Mouse (Mus musculus) erythroblast, adult 5-6 weeks (primary cell): ENCODE results near the gene Htt. TPM values are rescaled to one million over a fixed set of nuclear protein-coding genes. Genes with fewer than 3 reads are reported as not detected.
A peak's percentile ranks its signal among the peaks of the same experiment; 100 is the strongest.

Source experiments
- ATAC-seq: replicated peaks from 2 replicates; pipeline ENCODE4 v1.8.0; 2016; ENCODE audit warnings: moderate number of reproducible peaks, mild to moderate bottlenecking, moderate TSS enrichment, inconsistent platforms; ENCODE audit not compliant: poor library complexity, low FRiP score, severe bottlenecking
- total RNA-seq, 2 experiments: library from RNA; stranded (forward) in 1 of 2; stranded (reverse) in 1 of 2; fragments of 150-400 nt in 1 of 2; fragments of 200-764, 138-1000 nt in 1 of 2; gene quantifications; 2 replicates each; pipeline versions ENCODE4 v1.2.3 to v1.2.4; 2015 to 2017; ENCODE audit warnings: low replicate concordance in 2 of 2

The Htt gene
- total RNA-seq, 2 experiments from 2014 or later: 11.9 to 16.7 TPM

DNA sequence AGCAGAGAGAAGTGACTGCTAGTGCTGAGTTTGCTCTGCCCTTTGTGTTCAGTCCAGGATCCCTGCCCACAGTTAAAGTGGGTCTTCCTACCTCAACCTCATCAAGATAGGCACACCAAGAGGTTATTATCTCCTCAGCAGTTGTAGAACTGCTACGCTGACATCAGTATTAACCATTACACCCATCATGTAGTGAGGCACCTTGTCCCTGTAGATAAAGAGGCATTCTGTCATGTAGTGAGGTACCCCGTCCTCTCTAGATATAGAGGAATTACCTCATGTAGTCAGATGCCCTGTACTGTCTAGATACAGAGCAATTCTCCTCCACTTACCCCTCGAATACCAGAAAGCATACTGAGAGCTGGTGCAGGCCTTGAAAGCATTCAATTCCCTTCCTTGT lies 119.5 kb downstream of the Htt start:
- peak; percentile 80 for ATAC-seq

DNA sequence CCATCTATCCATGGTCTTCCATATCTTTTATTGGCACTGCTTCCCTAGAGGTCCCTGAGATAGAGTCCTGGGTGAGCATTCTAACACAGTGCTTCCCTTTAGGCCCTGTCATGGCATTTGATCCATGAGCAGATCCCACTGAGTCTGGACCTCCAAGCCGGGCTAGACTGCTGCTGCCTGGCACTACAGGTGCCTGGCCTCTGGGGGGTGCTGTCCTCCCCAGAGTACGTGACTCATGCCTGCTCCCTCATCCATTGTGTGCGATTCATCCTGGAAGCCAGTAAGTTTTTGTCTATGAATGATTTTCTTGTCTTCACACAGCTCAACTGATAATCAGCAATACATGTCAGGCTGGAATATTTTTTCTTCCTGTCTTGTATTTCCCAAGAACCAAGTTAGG lies 123.7 kb downstream of the Htt start:
- no peak for ATAC-seq

DNA sequence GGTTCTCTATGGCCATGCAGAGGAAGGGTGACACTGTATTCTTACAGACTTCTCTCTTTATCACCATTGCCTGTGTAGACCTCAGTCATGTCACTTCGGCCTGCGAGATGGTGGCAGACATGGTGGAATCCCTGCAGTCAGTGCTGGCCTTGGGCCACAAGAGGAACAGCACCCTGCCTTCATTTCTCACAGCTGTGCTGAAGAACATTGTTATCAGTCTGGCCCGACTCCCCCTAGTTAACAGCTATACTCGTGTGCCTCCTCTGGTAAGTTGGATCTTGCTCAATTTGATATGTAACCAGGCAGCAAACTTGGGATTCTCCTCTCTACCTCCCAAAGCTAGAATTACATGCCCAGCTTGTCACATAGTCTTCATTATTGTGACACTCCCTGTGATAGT lies 127.7 kb downstream of the Htt start:
- ATAC-seq: no peak

DNA sequence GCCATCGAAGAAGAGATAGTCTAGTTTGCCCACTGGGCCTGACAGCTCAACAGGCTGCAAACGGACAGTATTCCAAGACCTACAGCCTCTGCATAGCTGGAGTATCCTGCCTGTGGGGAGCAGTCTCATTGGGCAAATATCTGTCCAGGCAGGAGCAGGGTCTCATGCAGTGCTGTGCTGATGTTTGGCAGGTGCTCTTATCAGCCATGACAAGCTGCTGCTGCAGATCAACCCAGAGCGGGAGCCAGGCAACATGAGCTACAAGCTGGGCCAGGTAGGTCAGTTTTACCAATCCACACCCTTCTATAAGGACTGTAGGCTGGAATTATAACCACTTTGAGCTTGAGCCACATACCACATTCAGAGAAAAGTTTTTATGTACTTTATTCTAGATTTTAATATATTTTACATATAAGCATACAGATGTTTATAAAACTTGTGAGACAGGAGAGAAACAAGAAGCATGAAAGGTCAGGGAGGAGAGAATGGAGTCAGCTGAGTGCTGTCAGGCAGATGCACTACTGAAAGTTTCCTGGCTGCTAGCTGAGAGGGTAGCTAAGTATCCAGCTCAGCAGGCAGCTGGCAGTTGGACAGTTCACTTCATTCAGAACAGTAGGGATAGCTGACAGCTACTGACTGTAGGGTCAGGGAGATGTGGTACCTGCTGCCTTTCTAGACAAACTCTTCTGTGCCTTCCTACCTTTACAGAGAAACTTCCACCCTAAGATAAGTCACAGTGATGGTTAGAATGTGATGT lies 135.3 kb downstream of the Htt start:
- peak; percentile 93 for ATAC-seq

DNA sequence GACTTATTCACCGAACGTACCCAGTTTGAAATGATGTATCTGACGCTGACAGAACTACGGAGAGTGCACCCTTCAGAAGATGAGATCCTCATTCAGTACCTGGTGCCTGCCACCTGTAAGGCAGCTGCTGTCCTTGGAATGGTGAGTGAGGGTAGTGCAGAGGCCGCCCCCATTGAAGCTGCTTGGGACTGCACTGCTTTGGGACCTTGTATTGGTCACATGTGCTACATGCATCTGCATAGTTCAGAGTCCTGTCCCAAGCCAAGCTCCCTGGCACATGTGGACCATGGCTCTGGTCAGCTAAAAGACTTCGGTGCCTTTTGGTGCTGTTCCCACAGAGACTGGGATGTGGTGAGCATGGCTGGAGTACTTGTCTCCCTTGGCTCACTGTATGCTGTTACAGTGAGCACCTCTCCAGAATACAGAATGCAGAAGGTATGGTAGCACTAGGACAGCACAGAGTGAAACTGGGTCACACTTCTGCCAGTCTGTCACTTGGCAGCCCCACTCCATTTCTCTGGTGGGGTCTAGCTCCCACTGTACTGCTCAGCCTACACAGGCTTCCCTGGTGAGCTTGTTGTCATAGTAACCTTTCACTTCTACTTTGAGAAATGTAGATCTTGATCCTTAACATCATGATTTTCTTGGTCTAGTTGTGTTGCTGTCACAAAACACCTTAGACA lies 138.4 kb downstream of the Htt start:
- ATAC-seq: no peak

DNA sequence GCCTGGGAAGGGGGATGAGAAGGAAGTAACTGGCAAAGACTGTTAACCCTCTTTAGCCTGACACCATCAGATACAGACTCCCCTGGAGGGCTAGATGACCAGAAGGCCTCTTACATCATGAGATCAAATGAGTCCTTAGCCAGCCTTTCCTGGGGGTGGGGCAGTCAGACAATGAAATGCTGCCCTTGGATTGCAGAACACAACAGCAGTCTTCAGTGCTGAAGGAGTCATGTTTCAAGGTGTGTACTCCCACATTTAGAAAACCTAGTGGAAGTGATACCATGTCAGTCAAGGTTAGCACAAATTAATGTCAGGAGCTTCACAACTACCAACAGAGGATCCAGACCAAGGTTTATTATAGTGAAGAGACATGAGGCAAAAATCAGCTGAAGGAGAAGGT lies 140.8 kb downstream of the Htt start:
- ATAC-seq: no peak

DNA sequence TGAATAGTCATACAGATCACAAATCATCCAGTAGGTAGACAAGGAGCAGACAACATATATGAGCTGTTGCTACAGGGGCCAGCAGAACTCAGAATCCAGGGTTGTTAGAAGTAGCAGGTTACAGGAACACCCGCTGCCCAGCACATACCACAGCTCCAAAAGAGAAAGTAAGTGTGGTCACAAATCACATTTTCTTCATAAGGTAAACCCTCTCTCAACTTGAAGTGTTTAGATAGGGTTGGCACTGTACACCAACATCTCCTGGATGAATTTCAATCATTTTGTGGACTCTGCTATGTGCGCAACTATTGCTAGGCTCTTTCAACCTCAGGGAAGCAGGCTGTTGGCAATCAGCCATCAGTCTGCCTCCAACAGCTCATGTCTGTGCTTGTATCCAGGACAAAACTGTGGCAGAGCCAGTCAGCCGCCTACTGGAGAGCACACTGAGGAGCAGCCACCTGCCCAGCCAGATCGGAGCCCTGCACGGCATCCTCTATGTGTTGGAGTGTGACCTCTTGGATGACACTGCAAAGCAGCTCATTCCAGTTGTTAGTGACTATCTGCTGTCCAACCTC lies 141.4 kb downstream of the Htt start:
- no peak for ATAC-seq

DNA sequence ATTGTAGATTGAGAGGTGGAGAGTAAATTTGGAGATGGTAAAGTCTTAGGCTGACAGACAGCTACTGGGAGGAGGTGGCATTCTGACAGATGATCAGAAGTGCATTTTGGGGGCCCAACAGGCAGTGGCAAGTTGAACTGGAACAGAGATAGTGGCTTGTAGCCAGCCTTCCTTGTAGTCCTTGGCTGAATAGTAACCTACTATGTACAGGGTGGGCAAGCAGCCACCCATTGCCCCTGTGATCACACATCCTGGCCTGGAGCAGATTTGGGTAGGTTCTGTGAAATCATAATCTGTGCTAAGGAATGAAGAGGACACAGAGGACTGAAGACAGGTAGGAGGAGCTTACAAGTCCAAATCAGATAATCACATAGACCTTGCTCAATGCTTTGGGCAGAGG lies 142.9 kb downstream of the Htt start:
- ATAC-seq: no peak

DNA sequence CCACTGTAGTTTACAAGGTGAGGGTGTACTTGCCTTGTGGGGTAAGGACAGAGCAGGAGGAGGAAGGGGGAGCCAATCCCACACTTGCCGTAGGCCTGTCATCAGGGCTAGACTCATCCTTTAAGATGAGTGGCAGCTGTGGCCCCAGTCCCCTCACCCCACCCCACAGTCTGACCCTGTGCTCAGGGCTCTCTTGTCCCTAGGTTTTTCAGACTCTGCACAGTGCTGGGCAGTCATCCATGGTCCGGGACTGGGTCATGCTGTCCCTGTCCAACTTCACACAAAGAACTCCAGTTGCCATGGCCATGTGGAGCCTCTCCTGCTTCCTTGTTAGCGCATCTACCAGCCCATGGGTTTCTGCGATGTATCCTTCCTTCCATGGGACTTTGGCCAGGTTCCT lies 145.7 kb downstream of the Htt start:
- no peak for ATAC-seq

DNA sequence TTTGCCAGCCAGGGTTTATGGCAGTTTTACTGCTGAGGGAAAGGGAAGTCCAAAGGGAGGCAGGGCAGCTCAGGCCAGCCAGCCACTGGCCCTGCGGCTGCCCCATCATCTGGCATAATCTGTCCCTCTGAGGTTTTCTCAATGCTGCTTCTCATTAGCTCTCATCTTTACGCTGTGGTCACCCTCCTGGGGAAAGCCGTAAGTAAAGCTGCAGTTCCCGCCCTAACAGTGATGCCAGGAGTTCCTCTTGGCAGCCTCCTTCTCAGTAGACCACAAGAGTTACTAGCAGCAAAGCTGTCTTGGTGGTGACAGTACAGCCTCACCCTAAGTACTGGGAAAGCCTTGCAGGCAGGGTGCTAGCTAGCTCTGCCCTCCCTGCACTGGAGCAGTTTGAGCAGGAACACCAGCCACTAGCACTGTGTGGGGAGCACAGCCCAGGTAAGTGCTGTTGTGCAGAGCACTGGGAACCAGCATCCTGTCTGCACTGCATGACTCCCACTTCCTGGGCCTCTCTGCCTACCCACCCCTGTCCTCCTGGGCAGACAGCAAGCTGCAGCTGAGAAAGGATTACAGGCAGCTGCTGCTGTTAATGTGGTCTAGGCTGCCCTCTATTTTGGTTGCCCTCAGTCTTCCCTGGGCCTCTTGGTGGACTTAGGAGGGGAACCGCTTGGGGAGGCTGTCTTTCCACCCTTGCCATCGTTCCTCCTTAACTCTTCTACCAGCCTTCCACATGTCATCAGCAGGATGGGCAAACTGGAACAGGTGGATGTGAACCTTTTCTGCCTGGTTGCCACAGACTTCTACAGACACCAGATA lies 146.6 kb downstream of the Htt start, which contains the start of gene Msantd1:
Msantd1 (plus strand) TSS at position 103 of the 816 bp plus-strand sequence.
- ATAC-seq: no peak

DNA sequence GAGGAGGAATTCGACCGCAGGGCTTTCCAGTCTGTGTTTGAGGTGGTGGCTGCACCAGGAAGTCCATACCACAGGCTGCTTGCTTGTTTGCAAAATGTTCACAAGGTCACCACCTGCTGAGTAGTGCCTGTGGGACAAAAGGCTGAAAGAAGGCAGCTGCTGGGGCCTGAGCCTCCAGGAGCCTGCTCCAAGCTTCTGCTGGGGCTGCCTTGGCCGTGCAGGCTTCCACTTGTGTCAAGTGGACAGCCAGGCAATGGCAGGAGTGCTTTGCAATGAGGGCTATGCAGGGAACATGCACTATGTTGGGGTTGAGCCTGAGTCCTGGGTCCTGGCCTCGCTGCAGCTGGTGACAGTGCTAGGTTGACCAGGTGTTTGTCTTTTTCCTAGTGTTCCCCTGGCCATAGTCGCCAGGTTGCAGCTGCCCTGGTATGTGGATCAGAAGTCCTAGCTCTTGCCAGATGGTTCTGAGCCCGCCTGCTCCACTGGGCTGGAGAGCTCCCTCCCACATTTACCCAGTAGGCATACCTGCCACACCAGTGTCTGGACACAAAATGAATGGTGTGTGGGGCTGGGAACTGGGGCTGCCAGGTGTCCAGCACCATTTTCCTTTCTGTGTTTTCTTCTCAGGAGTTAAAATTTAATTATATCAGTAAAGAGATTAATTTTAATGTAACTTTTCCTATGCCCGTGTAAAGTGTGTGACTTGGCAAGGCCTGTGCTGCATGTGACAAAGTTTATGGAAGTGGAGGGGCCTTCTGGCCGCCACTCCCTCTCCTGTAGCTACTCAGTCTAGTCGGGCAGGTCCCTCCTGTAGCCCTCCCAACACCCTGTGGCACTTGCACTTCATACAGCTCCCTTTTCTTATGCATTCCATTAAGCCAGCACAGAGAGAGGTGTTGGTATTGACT lies 147.4 kb downstream of the Htt start:
- peak; percentile 8; the same call in 1 of the 2 replicates for ATAC-seq

DNA sequence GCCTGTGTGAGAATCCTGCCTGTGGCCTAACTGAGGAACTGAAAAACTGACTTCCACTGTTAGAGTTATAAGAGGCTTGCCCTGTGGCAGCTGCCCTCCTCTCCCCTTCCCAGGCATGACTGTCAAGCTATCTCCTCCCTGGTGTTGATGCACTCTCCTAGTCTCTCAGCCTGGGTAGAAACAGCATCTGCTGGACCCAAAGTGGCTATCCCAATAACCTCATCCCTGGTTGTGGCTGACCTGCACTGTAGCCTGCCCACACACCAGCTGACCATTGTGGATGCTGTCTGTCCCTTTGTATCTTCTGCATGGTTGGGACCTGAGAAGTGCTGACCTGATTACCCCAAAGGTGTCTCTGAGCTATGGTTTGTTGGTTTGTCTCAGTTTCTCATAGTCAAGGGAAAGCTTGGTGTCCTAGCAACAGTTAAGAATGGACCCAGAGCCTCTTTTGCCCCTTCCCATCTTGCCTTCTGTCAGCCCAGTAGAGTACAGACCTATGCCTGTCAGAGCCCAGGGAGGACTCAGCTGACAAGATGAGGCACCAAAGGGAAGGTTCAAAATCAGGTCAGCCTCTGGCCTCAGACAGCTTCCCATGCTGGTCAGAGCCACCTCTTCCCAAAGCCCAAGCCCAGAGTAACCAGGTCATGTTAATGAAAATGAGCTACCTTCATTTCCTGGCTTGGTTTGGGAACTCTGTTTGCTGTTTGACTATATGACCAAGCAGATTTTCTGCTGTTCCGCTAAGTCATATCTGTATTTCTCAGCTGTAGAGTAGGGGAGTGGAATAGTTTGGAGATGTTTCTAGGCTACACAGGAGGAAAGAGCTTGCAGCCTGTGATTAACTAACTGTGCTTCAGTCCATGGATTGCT lies 148.3 kb downstream of the Htt start:
- ATAC-seq: peak; percentile 84

DNA sequence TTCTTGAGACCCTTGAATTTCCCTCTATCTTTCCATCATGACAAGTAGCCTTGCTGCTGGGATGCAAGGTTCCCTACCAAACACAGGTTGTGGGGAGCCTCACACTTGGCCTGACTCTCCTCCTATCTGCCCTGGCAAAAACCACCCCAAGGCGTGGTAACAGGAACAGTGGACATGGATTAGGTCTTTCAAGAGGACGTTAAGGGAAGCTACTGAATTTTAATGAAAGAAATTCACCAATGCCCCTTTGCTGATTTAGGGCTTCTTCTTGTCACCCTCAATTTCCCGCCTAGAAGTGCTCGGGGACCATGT lies 148.9 kb downstream of the Htt start:
- peak; percentile 54 for ATAC-seq

DNA sequence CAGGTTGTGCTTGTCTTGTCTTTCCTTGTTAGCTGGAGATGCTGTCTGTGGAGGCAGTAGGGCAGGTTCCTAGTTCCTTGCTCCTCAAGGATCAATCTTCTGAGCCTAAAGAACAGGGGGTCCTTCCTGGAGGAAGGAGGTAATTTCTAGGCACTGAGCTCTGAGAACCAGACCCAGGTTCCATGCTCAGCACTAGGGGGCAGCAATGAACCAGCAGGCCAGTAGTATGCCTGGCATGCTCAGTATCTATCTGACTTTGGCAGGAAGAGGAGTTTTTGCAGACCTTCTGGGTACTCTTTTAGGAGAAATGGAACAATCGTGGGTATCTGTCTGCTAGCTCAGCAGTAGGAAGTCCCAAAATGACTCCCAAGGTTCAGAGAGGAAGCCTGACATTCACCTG lies 154.3 kb downstream of the Htt start:
- peak; percentile 80 for ATAC-seq

DNA sequence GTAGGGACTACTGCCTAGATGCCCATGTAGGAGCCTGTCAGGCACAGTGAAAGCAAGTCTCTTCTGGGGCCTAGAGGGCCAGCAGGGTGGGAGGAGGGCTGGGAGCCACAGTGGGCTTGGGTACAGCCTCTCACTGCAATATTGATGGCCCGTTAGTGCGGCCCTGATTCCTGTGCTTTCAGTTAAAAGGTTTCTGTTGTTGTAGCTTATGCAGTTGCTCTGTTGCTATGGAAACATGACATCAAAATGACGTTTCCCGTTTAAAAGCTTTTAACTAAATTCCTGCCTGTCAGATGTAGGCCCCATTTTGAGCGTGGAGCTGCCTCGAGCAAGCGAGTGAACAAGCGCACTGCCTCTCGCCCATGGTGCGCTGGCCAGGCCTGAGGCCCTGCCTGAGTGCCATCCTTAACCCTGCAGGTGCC lies 155.7 kb downstream of the Htt start:
- ATAC-seq: no peak

DNA sequence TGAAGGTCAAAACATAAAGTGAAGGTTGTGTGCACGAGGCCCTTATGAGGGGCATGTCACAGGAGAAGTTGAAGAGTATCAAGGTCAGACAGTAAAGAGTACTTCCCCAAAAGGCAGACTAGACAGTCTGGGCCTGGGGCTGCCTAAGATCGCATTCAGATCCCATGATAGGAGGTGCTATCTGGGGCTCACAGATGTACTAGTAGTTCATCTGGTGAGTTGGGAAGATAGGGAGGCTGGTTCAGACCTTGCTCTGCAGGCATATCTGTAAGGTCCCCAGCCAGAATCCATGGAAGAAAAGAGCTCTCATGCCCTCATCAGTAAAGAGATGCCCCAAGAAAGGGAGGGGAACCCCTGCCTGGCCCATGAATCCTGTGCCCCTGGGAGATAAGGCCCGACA lies 157.2 kb downstream of the Htt start:
- peak; percentile 11; the same call in 1 of the 2 replicates for ATAC-seq

DNA sequence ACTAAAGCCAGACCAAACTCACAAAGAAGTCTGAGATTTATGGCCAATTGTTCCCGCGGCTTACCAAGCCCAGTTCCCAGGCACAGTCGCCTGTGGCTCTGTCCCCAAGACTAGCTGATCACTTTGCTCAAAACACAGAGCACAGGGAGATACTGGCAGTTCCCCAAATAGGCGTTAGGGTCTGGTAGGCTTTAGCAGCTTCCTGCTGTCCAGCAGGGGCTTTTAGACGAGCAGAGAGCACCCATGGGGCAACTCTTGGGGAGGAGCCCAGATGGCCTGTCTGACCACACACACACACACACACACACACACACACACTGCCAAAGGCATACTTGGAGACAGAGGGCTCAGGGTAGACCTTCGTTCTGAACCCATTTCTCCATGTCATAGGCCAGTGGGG lies 161.0 kb downstream of the Htt start:
- no peak for ATAC-seq

DNA sequence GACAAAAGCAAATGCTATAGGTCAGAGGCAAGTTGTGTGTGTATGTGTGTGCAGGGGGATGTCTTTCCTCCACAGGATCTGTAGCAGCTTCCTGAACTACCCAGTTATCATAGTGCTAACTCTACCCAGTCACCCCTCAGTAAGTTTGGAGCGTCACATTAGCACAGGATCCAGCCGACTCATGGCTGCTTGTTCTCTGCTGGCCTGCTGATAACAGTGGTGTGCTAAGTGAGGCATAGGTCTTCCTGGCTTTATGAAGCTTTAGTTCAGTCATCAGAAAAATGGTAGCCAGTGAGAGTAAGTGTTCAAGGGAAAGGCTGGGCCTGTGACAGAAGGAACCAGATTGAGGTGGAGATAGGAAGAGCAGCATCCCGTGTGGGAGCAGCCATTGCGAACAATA lies 162.4 kb downstream of the Htt start:
- peak; percentile 82 for ATAC-seq
